Mouse (Mus musculus) heart, adult 2 months (tissue): ENCODE results near the gene Supt6. TPM values are rescaled to one million over a fixed set of nuclear protein-coding genes. Genes with fewer than 3 reads are reported as not detected.
A peak's percentile ranks its signal among the peaks of the same experiment; 100 is the strongest.

Experiments used
- DNase-seq, 2 experiments: peaks; one replicate each; pipeline ENCODE4 v3.0.0; 2021
- H3K27ac ChIP-seq: fragments of 200-600 bp; 2 replicates; pipeline ENCODE4 v1.8.1; 2022
- H3K27me3 ChIP-seq: fragments of 200-500 bp; 2 replicates; pipeline ENCODE4 v1.6.1; 2012; ENCODE audit warnings: mild to moderate bottlenecking, low read length, inconsistent platforms, mixed read lengths; ENCODE audit not compliant: control insufficient read depth, insufficient read depth
- H3K36me3 ChIP-seq: fragments of 200-500 bp; 2 replicates; pipeline ENCODE4 v1.6.1; 2012; ENCODE audit warnings: low read length, inconsistent platforms; ENCODE audit not compliant: control insufficient read depth, insufficient read depth
- H3K4me1 ChIP-seq: fragments of 200-500 bp; 2 replicates; pipeline ENCODE4 v1.6.1; 2011; ENCODE audit warnings: low read length; ENCODE audit not compliant: control insufficient read depth, insufficient read depth
- H3K4me3 ChIP-seq: fragments of 200-600 bp; 2 replicates; pipeline ENCODE4 v1.8.1; 2022
- H3K79me2 ChIP-seq: fragments of 200-500 bp; replicated peaks from 2 replicates; pipeline ENCODE4 v1.6.1; 2012; ENCODE audit warnings: mild to moderate bottlenecking, inconsistent platforms, low read length, moderate library complexity, mixed read lengths; ENCODE audit not compliant: control insufficient read depth, insufficient read depth
- H3K9ac ChIP-seq: fragments of 200-500 bp; 2 replicates; pipeline ENCODE4 v1.6.1; 2012; ENCODE audit warnings: low read depth, mild to moderate bottlenecking, control low read depth, inconsistent platforms, low read length, mixed read lengths
- CTCF ChIP-seq: fragments of 200-600 bp; IDR thresholded peaks from 2 replicates; pipeline ENCODE4 v1.8.1; 2022; ENCODE audit warnings: antibody characterized with exemption, mild to moderate bottlenecking, moderate library complexity
- EP300 ChIP-seq: fragments of 200-500 bp; IDR thresholded peaks from 2 replicates; pipeline ENCODE4 v1.6.1; 2011; ENCODE audit warnings: low read depth, low read length, control low read depth; ENCODE audit not compliant: insufficient read depth
- POLR2A ChIP-seq: fragments of 200-500 bp; IDR thresholded peaks from 2 replicates; pipeline ENCODE4 v1.6.1; 2011; ENCODE audit warnings: mild to moderate bottlenecking, low read depth, low read length, control low read depth; ENCODE audit not compliant: insufficient read depth
- WGBS: fragments of 180-500 bp; shearing (Covaris S2); methylation state at CpG from one replicate; pipeline ENCODE4 v1.1.7; 2018; 5-methylcytosine and 5-hydroxymethylcytosine counted together
- intact Hi-C: fragments of 180-260 bp; cut with DNase I; formaldehyde crosslinking; loops from one replicate; pipeline ENCODE4 v1.15.1; 2025
- polyA plus RNA-seq: library from polyadenylated mRNA; depleted of rRNA; stranded (reverse); fragments of >200 nt; gene quantifications from 2 replicates; pipeline ENCODE4 v1.2.3, GENCODE M21; 2012
- total RNA-seq, 2 experiments: library from RNA; stranded (reverse); gene quantifications; 2 replicates each; pipeline ENCODE4 v1.2.3; 2021

Gene Supt6
- total and polyA plus RNA-seq, 3 experiments = 13.1 to 32.1 (median 29.5) TPM

- Histone ChIP-seq H3K4me3 (no peak overlapping the region), H3K36me3 (no peaks in the 10 kb centered on the region), H3K9ac (no peak overlapping the region), H3K79me2 (no peaks in the 10 kb centered on the region), H3K4me1 (peaks cover 2% of the 10 kb centered on the region; the same call in 1 of the 2 replicates), H3K27me3 (no peaks in the 10 kb centered on the region), H3K27ac (no peak overlapping the region)
- 71% methylated on average over 4 of the region's 4 CpGs for WGBS
- intact Hi-C loops = no loop called here
- no peak for DNase-seq
- TF ChIP-seq POLR2A (no peak), CTCF (peak; percentile 41), EP300 (no peak)
Observed at GRCm38 (mm10) chr11:78171328-78171727, 74.5 kb downstream of the Supt6 start.

- TF ChIP-seq CTCF (no peak), EP300 (no peak), POLR2A (no peak)
- WGBS = 88% methylated on average over 15 of the region's 15 CpGs
- Histone ChIP-seq H3K4me1 (no peaks in the 10 kb centered on the region), H3K36me3 (no peaks in the 10 kb centered on the region), H3K27me3 (no peaks in the 10 kb centered on the region), H3K4me3 (no peak overlapping the region), H3K9ac (no peak overlapping the region), H3K79me2 (no peaks in the 10 kb centered on the region), H3K27ac (no peak overlapping the region)
- intact Hi-C loops = no loop called here
- DNase-seq = no peak
Observed at GRCm38 (mm10) chr11:78170306-78170705, 75.5 kb downstream of the Supt6 start.

- no peak for TF ChIP-seq CTCF
- TF ChIP-seq POLR2A = no peak
- TF ChIP-seq EP300 = no peak
- Histone ChIP-seq H3K27ac (no peak overlapping the region), H3K4me1 (no peaks in the 10 kb centered on the region), H3K4me3 (no peak overlapping the region), H3K9ac (no peak overlapping the region), H3K36me3 (no peaks in the 10 kb centered on the region), H3K27me3 (no peaks in the 10 kb centered on the region), H3K79me2 (no peaks in the 10 kb centered on the region)
- 69% methylated on average over 19 of the region's 19 CpGs for WGBS
- intact Hi-C loops = loop anchor here (5.0 kb wide), 1 partner anchor 562 kb away; the partner anchor contains the start of gene Taok1
- DNase-seq = peak in 1 of 2 experiments; percentile 34
Observed at GRCm38 (mm10) chr11:78168541-78169468, 77.0 kb downstream of the Supt6 start.

DNA sequence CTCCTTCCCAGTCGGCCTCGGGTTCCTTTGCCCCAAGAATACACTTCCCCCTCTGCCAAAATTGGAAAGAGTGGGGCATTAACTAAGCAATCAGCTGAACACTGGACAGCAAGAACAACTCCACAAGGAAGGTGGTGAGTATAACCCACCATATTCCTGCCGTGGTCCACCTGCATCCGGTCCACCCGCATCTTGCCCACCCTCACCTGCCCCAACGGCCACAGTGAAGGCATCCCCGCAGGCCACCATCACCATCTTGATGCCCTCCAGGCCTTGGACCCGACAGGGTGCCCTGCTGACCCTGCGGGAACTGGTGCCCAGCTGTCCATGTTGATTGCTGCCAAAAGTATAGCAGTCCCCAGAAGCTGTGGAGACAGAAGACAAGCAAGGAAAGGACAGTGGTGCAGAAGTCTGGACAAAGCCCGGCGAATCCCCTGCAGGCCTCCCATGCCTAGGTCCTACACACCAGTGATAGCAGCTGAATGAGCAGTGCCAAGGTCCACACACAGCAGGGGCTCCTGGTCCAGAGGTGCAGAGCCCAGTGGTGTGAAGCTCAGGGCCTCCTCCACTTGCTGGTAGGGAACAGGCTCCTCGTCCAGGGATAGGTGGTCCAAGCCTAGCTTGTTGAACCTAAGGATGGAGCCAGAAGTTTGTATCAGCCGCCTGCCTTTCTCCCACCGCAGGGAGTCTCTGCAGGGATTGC lies 78.4 kb downstream of the Supt6 start:
- 92% methylated on average over 14 of the region's 14 CpGs for WGBS
- Histone ChIP-seq H3K27ac (no peak overlapping the region), H3K36me3 (no peaks in the 10 kb centered on the region), H3K4me3 (no peak overlapping the region), H3K27me3 (no peaks in the 10 kb centered on the region), H3K4me1 (peaks cover 3% of the 10 kb centered on the region; the same call in 1 of the 2 replicates), H3K9ac (no peak overlapping the region), H3K79me2 (no peaks in the 10 kb centered on the region)
- DNase-seq = no peak
- no peak for TF ChIP-seq POLR2A
- no peak for TF ChIP-seq CTCF
- no peak for TF ChIP-seq EP300
- intact Hi-C loops = loop anchor here (5.0 kb wide), 1 partner anchor 560 kb away; the partner anchor contains the start of gene Taok1

DNA sequence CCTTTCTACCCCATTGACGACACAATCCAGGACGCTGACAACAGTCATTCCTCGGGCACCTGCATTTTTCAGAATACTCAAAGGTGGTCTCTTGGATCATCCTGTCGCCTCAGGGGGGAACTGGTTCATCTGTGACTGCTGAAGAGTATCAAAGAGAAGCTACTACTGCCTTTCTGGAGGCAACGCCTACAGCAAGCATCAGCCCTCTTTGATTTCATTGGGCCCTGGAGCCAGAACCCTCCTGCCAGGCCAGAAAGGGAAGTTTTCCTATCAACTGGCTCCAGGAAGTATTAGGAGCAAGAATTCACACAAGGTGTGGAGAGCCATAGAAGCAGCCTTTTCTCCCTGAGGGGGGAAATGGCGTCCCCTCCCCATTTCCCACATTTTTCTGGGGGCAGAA lies 79.1 kb downstream of the Supt6 start:
- no peak overlapping the region for H3K9ac ChIP-seq
- WGBS = 90% methylated on average over 6 of the region's 6 CpGs
- no peak overlapping the region for H3K27ac ChIP-seq
- no peak overlapping the region for H3K4me3 ChIP-seq
- peaks cover 3% of the 10 kb centered on the region; the same call in 1 of the 2 replicates for H3K4me1 ChIP-seq
- no peaks in the 10 kb centered on the region for H3K36me3 ChIP-seq
- H3K79me2 ChIP-seq = no peaks in the 10 kb centered on the region
- H3K27me3 ChIP-seq = no peaks in the 10 kb centered on the region
- DNase-seq = no peak
- TF ChIP-seq EP300 (no peak), POLR2A (no peak), CTCF (no peak)
- intact Hi-C loops = loop anchor here (5.0 kb wide), 1 partner anchor 559 kb away; the partner anchor contains the start of gene Taok1
